Mouse (Mus musculus) v-Abl transformed pro-B cells (cell line): Measurements from ENCODE around the gene Apobec1.

Source experiments
- in situ Hi-C, 2 experiments: fragments of 400-800 bp; cut with MboI; formaldehyde crosslinking; loops; one replicate each; pipeline ENCODE4 v1.15.1; 2025; ENCODE audit not compliant: unreplicated experiment in 2 of 2

Apobec1 gene

GRCm38 (mm10) chr6:122532883-122533302, 69.4 kb downstream of the Apobec1 start:
- in situ Hi-C loops = loop anchor here (5.0 to 25.0 kb wide), 3 partner anchors 69 to 1429 kb away; partner anchors contain the start of genes Apobec1 (in 1 of the 2) and Usp18 (in 1 of the 2)

DNA sequence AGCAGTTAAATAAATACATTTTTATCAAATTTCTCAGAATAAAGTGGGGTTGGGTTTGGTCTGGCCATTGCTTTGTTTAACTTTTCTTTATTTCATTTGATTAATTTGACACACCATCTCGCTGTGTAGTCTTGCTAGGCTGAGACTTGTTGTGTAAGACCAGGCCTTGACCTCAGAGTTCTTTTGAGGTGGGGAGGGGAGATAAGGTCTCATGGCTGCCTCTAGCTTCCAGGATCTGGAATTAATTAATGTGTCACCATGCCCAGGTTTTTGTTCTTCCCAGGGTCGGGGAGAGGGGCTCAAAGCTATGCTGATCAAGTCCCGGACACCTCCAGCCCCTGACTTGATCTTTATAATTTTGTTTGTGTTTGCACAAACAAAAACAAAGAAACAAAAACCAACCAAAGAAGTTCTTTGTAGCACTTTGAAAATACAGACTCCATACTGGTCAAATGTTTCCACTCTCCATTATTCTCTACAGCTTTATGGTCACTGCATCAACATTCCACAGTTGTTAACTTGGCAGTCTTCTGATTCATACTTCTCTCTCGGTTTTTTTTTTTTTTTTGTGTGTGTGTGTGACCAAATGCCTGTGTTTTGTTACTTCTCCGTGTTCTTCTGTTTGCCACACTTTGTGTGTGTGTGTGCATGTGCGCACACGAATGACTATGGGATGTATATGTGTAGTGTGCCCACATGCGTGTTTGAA, 70.6 kb downstream of the Apobec1 start:
- in situ Hi-C loops = loop anchor here (5.0 to 25.0 kb wide), 3 partner anchors 71 to 1431 kb away; partner anchors contain the start of genes Apobec1 (in 1 of the 2) and Usp18 (in 1 of the 2)

- in situ Hi-C loops = loop anchor here (5.0 to 25.0 kb wide), 3 partner anchors 34 to 1434 kb away; partner anchors contain the start of gene Usp18 (in 1 of the 2)
These were observed 74.1 kb downstream of the Apobec1 start for GRCm38 (mm10) chr6:122528136-122528535.
